Mouse (Mus musculus): ENCODE measurements around the gene Gm20388.

Gm20388 gene

DNA sequence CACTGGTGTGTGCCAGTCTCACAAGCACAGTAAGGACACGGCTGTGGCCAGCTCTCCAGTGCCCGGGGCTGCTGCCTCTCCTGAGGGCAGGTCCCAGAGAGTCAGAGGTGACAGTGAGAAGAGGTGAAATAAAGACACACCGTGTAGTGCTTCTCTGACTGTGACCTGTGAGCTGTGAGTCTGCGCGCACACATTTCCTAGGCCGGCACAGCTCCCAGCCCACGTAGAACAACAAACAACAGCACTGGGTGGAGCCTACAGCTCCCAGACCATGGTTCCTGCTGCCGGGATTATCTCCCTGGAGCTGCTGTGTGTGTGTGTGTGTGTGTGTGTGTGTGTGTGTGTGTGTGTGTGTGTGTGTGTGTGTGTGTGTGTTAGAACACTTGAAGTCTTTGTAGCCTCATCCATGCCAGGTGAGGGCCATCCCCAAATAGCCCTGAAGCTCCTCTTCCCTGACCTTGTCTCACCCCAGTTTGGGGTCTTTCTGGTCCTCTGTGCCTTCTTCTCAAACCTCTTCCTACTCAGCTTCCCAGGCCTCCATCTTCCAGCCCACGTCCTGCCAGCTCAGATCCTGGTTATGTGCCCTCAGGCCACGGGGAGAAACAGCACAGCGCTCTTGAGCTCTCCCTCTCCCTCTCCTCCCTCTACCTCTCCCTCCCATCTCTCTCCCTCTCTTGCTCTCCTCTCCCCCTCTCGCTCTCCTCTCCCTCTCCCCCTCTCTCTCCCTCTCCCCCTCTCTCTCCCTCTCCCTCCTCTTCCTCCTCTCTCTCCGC, 2907.3 kb downstream of the Gm20388 start:
- DNase-seq, result no peak

DNA sequence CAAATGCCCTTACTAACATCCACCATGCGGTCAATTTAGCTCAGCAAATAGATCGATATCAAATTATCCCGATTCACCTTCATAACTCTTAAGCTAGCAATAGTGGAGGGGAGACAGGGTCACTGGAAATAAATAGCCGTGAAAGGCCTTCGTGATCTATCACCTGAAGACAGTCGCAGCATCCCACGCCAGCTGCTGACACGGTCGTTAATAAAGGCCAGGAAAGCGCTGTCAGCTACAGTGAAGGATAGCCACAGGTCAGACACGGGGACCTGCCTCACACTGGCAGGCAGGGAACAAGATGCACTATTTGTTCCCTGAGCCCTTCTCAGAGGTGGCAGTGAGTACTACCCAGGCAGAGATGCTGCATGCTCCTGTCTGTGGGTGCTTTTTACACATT, 2909.1 kb downstream of the Gm20388 start:
- peak; percentile 39 for DNase-seq

DNA sequence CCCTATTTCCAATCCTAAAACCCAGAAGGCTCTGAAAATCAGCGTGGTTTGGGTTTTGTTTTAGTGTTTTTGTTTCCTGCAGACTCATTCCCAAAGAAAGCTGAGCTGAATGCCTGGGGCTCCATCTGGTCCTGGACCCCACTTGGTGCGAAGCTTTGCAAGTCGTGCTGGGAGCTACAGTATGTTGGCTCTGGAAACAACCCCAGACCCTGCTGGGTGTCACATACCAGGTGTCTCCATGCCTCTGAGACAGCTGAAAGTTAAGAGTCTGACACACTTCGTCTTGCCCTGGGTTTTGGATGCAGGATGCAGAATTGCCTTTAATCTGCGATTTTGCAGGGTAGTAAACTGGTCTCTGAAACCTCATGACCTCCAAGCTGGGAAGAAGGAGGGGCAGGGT, 2913.9 kb downstream of the Gm20388 start:
- DNase-seq, result no peak

DNA sequence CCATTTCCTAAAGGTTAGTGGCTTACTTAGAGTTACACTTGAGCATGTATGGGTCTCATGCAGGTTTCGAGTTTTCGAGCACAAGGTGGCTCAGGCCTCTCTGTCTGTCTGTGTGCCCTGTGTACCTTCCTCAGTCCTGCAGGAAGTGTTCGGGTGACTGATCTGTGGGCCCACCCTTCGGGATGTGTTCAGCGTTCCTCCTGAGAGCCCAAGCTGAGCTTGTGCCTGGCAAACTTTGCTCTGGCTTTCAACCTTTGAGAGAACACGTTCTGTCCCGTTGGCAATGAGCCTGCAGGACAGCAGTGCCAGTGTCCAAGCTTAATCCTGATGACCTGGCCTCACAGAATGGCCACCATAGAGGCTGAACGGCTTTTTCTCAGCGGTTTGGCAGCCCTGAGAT, 2914.3 kb downstream of the Gm20388 start:
- no peak for DNase-seq

GRCm38 (mm10) chr8:122825408-122825807, 2914.8 kb downstream of the Gm20388 start:
- DNase-seq, result no peak

DNA sequence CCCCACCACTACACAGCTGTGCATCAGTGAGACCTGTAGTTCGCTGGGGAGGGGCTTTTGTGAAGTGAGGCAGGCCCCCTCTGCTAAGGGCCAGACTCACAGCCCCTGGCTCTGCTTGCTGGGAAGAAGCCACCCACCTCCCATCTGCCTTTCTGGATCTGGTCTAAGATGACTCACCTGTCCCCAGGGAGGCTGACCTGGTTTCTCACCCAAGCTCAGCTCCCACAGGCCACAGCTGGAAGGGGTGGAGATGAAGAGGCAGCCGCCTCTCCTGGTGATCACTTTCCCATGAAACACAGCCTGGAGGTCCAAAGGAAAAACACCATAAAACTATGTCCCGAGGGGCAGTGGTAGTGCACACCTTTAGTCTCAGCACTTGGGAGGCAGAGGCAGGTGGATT, 2918.8 kb downstream of the Gm20388 start:
- DNase-seq, result no peak

- DNase-seq, result peak; percentile 85
Measured at GRCm38 (mm10) chr8:122830349-122831061, 2919.9 kb downstream of the Gm20388 start.

DNA sequence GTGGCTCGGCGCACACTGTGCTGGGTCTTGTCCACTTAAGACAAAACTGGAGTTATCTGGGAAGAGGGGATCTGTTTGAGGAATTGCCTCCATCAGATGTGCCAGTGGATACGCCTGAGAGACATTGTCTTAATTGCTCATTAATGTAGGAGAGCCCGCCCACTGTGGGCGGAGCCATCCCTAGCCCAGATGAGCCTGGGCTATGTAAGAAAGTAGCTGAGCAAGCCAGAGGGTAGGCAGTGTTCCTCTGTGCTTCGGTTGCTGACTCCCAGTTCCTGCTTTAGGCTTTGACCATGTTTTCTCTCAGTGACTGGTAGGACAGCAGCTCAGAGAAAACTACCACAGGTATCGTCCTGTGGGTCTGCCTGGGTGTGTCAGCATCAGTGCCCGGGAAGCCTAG, 2923.8 kb downstream of the Gm20388 start:
- DNase-seq, result no peak

DNA sequence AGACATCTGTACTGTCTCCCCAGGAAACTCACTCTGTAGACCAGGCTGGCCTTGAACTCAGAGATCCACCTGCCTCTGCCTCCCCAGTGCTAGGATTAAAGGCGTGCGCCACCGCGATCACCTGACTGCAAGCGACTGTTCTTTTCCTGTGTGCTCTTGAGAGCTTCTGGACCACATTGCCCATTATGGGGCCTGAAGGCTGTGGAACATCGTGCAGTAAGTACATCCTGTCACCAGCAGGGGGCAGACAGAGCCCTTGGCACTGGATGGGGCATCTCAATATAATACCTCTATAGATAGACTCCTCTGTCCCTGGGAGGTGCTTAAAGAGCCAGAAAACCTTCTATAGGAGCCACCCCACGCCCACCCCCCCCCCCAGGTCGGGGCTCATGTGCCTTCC, 2924.3 kb downstream of the Gm20388 start:
- DNase-seq, result peak; percentile 88

DNA sequence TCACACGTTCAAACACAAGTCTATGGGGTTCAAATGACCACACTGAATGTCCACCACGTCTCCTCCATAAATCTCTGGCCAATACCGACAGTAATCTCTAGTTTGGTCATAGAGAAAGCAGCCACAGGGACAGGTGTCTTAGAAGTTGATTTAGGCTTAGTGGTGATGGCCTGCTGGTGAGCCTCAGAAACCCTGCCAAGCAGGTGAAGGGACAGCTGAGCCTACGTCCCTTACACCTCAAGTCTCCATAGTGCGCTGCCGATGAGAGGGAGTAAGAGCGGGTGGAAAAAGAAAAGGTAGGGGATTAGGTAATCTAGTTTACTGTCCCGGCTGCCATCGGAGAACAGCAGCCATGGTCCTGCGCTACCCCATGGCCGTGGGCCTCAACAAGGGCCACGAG, 2925.6 kb downstream of the Gm20388 start:
- DNase-seq, result no peak

- no peak for DNase-seq
Measured at GRCm38 (mm10) chr8:122836696-122837095, 2926.1 kb downstream of the Gm20388 start.

DNA sequence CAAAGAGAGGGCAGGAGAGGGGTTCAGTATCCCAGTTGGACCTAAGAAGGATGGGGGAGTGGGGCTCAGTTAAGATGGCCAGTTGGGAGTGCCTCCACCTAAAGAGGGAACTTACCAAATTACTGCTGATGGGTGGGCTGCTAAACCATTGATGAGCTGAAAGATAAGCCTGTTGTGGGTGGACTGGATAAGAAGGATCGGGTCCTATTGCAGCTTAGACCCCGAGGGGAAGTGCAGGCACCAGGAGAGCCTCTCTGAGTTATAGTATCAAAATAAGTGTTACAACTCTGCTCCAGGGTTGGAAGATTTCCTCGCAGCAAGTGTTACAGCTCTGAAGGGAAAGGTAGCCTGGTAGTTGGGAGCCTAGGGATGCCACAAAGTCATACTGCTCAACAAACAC, 2933.5 kb downstream of the Gm20388 start:
- no peak for DNase-seq

- no peak for DNase-seq
Measured at GRCm38 (mm10) chr8:122845662-122846061, 2935.0 kb downstream of the Gm20388 start.

GRCm38 (mm10) chr8:122847829-122848561, 2937.4 kb downstream of the Gm20388 start, which contains the start of gene Cdh15:
Gene Cdh15 (plus strand): TSS chr8:122847966.
- peak; percentile 72 for DNase-seq

- DNase-seq, result no peak
Measured at GRCm38 (mm10) chr8:122849152-122849910, 2938.7 kb downstream of the Gm20388 start.

GRCm38 (mm10) chr8:122850641-122851240, 2940.1 kb downstream of the Gm20388 start:
- no peak for DNase-seq

GRCm38 (mm10) chr8:122851692-122852545, 2941.3 kb downstream of the Gm20388 start:
- no peak for DNase-seq

- no peak for DNase-seq
Measured at GRCm38 (mm10) chr8:122852546-122852905, 2941.9 kb downstream of the Gm20388 start.

DNA sequence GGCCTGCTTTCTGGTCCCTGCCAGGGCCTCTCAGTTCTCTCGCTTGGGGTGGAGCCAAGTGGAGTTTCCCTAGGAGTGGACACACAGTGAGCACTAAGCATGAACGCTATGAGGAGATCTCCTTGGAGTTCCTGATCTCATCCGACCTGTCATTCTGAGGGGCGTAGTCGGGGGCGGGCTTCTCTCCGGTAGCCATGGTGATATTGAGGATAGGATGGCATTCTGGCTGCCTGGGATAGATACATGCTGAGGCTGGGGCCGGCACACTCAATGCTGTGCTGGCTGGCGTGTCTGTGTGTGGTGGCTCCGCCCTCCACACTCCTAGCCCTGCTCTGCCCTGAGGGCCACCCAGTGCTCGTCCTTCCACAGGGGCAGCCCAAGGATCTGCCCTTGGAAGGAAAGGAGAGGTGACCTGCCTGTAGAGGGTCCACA, 2942.7 kb downstream of the Gm20388 start:
- peak; percentile 61 for DNase-seq

- DNase-seq, result no peak
Measured at GRCm38 (mm10) chr8:122854388-122854787, 2943.7 kb downstream of the Gm20388 start.

DNA sequence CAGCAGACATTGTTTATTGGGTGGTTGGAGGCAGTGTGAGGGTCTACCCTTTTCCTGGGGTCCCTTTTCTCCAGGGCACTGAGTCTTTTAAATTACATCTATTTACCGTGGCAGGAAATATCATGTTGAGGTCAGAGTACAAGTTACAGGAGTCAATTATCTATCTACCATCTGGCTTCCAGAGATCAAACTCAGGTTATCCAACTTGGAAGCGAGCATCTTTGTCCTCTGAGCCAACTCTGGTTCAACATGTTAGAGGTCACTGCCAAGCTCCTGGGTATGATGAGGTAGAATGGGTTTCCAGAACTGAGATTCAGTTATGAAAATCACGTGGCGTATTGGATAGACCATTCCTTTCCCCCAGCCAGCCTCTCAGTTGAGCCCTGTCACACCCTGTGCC, 2944.5 kb downstream of the Gm20388 start:
- no peak for DNase-seq
